Mouse (Mus musculus) lung, postnatal 0 days (tissue): ENCODE measurements around the gene Hexim2. TPM values are rescaled to one million over a fixed set of nuclear protein-coding genes. Genes with fewer than 3 reads are reported as not detected.

Source experiments
- ATAC-seq: fragments of 200-750 bp; cut with Nextera tagmentation; 2 replicates; pipeline ENCODE4 v1.8.0; 2017; ENCODE audit warnings: moderate library complexity
- DNase-seq: peaks from one replicate; pipeline ENCODE4 v3.0.0-alpha.2; 2016; ENCODE audit warnings: low spot score
- H3K27ac ChIP-seq: fragments of 300-500 bp; sonication (generic); 2 replicates; pipeline ENCODE4 v1.5.1; 2014; ENCODE audit warnings: antibody characterized with exemption, mild to moderate bottlenecking, low read length, mixed read lengths
- H3K27me3 ChIP-seq: fragments of 300-500 bp; sonication (generic); replicated peaks from 2 replicates; pipeline ENCODE4 v1.6.1; 2014; ENCODE audit warnings: low read length, mixed read lengths; ENCODE audit not compliant: insufficient read depth
- H3K36me3 ChIP-seq: fragments of 300-500 bp; sonication (generic); 2 replicates; pipeline ENCODE4 v1.6.1; 2014; ENCODE audit warnings: low read length, mixed read lengths; ENCODE audit not compliant: insufficient read depth
- H3K4me1 ChIP-seq: fragments of 300-500 bp; sonication (generic); 2 replicates; pipeline ENCODE4 v1.6.1; 2014; ENCODE audit warnings: antibody characterized with exemption, low read depth, low read length, mixed read lengths; ENCODE audit not compliant: insufficient read depth
- H3K4me2 ChIP-seq: fragments of 300-500 bp; sonication (generic); replicated peaks from 2 replicates; pipeline ENCODE4 v1.6.1; 2014; ENCODE audit warnings: low read depth, mild to moderate bottlenecking, low read length, moderate library complexity, mixed read lengths
- H3K4me3 ChIP-seq: fragments of 300-500 bp; sonication (generic); 2 replicates; pipeline ENCODE4 v1.5.1; 2014; ENCODE audit warnings: low read depth, low read length
- H3K9ac ChIP-seq: fragments of 300-500 bp; sonication (generic); replicated peaks from 2 replicates; pipeline ENCODE4 v1.6.1; 2014; ENCODE audit warnings: low read depth, mild to moderate bottlenecking
- H3K9me3 ChIP-seq: fragments of 300-500 bp; sonication (generic); 2 replicates; pipeline ENCODE4 v1.6.1; 2016; ENCODE audit warnings: low read length, mixed read lengths
- CTCF ChIP-seq: IDR thresholded peaks from 2 replicates; pipeline ENCODE4 v1.5.1; 2016; ENCODE audit warnings: antibody characterized with exemption, mild to moderate bottlenecking
- EP300 ChIP-seq: IDR thresholded peaks from 2 replicates; pipeline ENCODE4 v1.6.1; 2016; ENCODE audit warnings: antibody characterized with exemption, mild to moderate bottlenecking, control low read depth
- WGBS: fragments of 180-500 bp; shearing (Covaris S2); extraction: QIAGEN DNeasy Blood & Tissue Kit; methylation state at CpG from one replicate; pipeline ENCODE4 v1.1.7; 2014; 5-methylcytosine and 5-hydroxymethylcytosine counted together
- polyA plus RNA-seq: library from polyadenylated mRNA; unstranded; fragments of >200 nt; fragmentation: Nextera tagmentation; extraction: Ambion mirVana; gene quantifications from 2 replicates; pipeline ENCODE4 v1.2.1, GENCODE M21; 2015

Hexim2 gene
- polyA plus RNA-seq, 1 experiment from 2014 or later = 6.2 TPM

DNA sequence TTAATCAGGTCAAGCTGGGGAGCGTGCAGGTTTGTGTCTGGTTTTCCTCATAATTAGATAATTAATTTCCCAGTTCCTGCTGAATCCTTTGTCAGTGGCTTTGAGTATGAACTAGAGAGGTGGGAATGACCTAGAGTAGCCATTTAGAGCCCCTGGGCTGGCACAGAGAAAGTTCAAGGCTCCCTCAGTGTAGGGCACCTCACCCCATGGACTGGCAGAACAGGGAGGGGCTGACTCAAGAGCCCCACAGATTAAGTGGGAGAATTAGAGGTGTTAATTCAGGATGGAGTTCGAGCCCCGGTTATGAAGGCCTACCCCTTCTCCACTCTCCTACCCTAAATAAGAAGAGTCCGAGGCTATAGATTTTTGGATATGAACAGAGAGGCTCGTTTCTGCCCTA lies 37.4 kb downstream of the Hexim2 start:
- 0 out of 2 replicates have a peak, but pooled peaks cover 2% of the 10 kb centered on the region for H3K4me1 ChIP-seq
- no peak overlapping the region for H3K4me2 ChIP-seq
- no peak for ATAC-seq
- TF ChIP-seq EP300 (no peak), CTCF (no peak)
- no peaks in the 10 kb centered on the region for H3K36me3 ChIP-seq
- H3K9ac ChIP-seq = no peak overlapping the region
- no peak overlapping the region for H3K27ac ChIP-seq
- H3K27me3 ChIP-seq = peaks cover 19% of the 10 kb centered on the region
- H3K4me3 ChIP-seq = no peak overlapping the region
- WGBS = 83% methylated on average over 5 of the region's 5 CpGs
- no peak for DNase-seq
- no peaks in the 10 kb centered on the region for H3K9me3 ChIP-seq

DNA sequence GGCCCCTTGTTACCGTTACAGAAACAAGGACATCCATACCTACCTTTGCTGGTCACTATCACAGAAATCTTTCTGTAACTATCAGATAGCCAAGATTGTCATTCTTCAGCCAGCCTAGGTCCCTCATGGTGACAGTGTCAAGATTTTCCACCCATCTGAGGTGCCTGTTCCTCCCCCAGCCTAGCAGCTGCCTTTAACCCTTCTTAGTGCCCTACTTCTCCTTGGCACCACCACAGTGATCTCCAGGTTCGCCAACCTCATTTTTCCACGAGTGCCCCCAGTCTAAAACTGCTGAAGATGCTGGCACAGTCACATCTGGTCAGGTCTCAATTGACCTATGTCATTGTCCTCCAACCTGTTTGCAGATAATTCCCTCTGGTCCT lies 37.9 kb downstream of the Hexim2 start:
- WGBS = 41% methylated on average over 3 of the region's 3 CpGs
- ATAC-seq (no peak), DNase-seq (no peak)
- Histone ChIP-seq H3K9me3 (no peaks in the 10 kb centered on the region), H3K27me3 (peaks cover 19% of the 10 kb centered on the region), H3K4me2 (peak overlapping the region; percentile 95), H3K36me3 (no peaks in the 10 kb centered on the region), H3K4me3 (peak overlapping the region; percentile 53; the same call in 1 of the 2 replicates), H3K27ac (no peak overlapping the region), H3K4me1 (0 out of 2 replicates have a peak, but pooled peaks cover 2% of the 10 kb centered on the region), H3K9ac (no peak overlapping the region)
- no peak for TF ChIP-seq CTCF
- no peak for TF ChIP-seq EP300

DNA sequence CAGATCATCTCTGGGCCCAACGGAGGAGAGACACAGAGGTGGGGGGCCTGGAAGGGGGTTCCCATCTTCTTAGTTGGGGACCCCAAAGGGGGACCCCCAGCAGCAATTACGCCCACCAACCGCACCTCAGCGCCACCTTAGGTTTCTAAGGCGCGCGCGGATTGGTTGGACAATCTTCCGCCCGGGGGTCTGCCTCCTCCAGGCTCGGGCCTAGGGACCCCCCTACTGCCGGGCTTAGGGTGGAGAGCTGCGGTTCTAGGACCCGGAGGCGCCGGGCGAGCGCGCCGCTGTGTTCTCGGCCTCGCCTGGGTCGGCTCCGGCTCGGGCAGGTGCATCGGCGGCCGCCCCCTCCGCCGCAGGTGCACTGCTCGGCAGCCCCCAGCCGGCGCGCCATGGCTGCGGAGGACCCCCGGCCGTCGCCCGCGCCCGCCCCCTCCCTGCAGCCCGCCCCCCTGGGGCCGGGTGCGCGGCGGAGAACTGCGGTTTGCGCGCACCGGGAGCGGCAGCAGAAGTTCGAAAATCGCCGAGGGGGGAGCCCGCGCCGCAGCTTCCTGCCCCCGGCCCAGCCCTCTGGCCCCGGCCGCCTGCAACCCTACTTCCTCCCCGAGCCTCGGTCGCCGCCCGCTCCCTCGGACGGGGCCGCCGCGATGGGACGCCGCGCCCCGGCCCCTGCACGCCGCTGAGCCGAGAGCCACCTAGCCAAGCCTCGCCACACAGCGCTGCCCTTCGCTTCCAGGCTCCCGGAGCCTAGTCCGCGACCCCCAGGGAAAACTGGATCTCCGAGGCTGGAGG lies 38.5 kb downstream of the Hexim2 start, which contains the start of gene Fmnl1:
Gene Fmnl1, plus strand, starts transcription at position 614 of the 792 bp plus-strand sequence.
- DNase-seq (peak; percentile 45), ATAC-seq (peak; percentile 27; the same call in 1 of the 2 replicates)
- H3K4me3 ChIP-seq = peak within 1 kb of the TSS; percentile 53
- peak within 1 kb of the TSS; percentile 95 for H3K4me2 ChIP-seq
- TF ChIP-seq EP300 (no peak), CTCF (no peak)
- H3K9me3 ChIP-seq = no peaks in the 10 kb centered on the region
- 3% methylated on average over 50 of the region's 84 CpGs for WGBS
- H3K4me1 ChIP-seq = 0 out of 2 replicates have a peak, but pooled peaks cover 2% of the 10 kb centered on the region
- H3K27ac ChIP-seq = peak within 1 kb of the TSS; percentile 14; the same call in 1 of the 2 replicates
- no peaks in the 10 kb centered on the region for H3K36me3 ChIP-seq
- peak within 1 kb of the TSS; percentile 34; the same call in 1 of the 2 replicates for H3K9ac ChIP-seq
- H3K27me3 ChIP-seq = peaks cover 19% of the 10 kb centered on the region

DNA sequence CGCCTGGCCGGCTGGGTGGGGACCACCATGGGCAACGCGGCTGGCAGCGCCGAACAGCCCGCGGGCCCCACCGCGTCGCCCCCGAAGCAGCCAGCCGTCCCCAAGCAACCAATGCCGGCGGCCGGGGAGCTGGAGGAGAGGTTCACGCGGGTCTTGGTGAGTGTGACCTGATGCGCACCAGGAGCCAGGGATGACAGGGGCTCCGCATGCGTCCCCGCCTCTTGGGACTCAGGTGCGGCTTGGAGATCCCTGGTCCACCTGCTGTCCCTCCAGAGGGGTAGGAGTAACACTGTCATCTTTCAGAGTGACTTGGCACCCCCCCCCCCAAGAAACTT lies 39.0 kb downstream of the Hexim2 start:
- H3K9me3 ChIP-seq = no peaks in the 10 kb centered on the region
- 4% methylated on average over 23 of the region's 23 CpGs for WGBS
- H3K4me3 ChIP-seq = peak overlapping the region; percentile 53
- DNase-seq (no peak), ATAC-seq (no peak)
- H3K27me3 ChIP-seq = peaks cover 19% of the 10 kb centered on the region
- TF ChIP-seq CTCF = no peak
- peak overlapping the region; percentile 95 for H3K4me2 ChIP-seq
- peak overlapping the region; percentile 34; the same call in 1 of the 2 replicates for H3K9ac ChIP-seq
- 0 out of 2 replicates have a peak overlapping the region, but pooled peaks have one; percentile 14 for H3K27ac ChIP-seq
- H3K36me3 ChIP-seq = no peaks in the 10 kb centered on the region
- H3K4me1 ChIP-seq = 0 out of 2 replicates have a peak, but pooled peaks cover 2% of the 10 kb centered on the region

GRCm38 (mm10) chr11:103171703-103172391 lies 39.6 kb downstream of the Hexim2 start:
- H3K4me1 ChIP-seq = 0 out of 2 replicates have a peak, but pooled peaks cover 2% of the 10 kb centered on the region
- H3K9me3 ChIP-seq = no peaks in the 10 kb centered on the region
- peak overlapping the region; percentile 53 for H3K4me3 ChIP-seq
- ATAC-seq = no peak
- H3K4me2 ChIP-seq = peak overlapping the region; percentile 95; the same call in 1 of the 2 replicates
- H3K27ac ChIP-seq = 0 out of 2 replicates have a peak overlapping the region, but pooled peaks have one; percentile 14
- TF ChIP-seq CTCF = no peak
- TF ChIP-seq EP300 = no peak
- DNase-seq = no peak
- 53% methylated on average over 9 of the region's 9 CpGs for WGBS
- H3K36me3 ChIP-seq = no peaks in the 10 kb centered on the region
- H3K9ac ChIP-seq = no peak overlapping the region
- peaks cover 19% of the 10 kb centered on the region for H3K27me3 ChIP-seq

DNA sequence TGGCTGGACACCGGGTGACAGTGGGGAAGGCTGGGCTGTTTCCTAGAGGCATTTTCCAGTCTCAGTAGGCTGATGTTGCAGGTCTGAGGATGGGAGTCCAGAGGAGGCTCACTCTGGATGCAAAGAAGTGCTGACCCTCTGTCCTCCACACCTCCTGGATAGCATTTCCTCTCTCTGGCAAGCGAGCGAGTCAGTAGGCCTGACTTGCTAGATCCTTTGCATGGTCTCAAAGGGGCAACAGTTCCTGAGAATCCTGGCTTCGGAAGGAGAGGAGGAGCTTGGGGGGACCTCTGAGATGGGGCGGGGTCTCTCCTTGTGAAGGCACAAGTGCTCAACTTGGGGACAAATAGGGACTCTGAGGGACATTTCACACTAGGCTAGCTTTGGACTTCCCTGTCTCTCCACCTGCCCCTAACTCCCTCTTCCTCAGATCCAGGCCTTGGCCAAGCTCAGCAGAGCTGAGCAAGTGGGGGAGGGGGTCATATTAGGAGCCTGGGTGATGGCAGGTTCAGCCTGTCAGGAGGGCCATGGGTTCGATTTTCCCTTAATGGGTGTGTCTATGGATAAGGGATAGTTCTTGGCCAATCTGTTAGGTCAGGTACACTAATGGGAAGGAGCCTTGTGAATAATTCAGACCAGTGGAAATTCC lies 40.3 kb downstream of the Hexim2 start:
- Histone ChIP-seq H3K9ac (no peak overlapping the region), H3K4me1 (0 out of 2 replicates have a peak, but pooled peaks cover 2% of the 10 kb centered on the region), H3K4me3 (no peak overlapping the region), H3K36me3 (no peaks in the 10 kb centered on the region), H3K4me2 (peak overlapping the region; percentile 14; the same call in 1 of the 2 replicates), H3K9me3 (no peaks in the 10 kb centered on the region), H3K27me3 (peaks cover 19% of the 10 kb centered on the region), H3K27ac (no peak overlapping the region)
- DNase-seq (no peak), ATAC-seq (no peak)
- TF ChIP-seq EP300 (no peak), CTCF (no peak)
- WGBS = 70% methylated on average over 6 of the region's 6 CpGs
